ENCODE assay signal across 24 mouse cellular contexts in the genomic region with DNA sequence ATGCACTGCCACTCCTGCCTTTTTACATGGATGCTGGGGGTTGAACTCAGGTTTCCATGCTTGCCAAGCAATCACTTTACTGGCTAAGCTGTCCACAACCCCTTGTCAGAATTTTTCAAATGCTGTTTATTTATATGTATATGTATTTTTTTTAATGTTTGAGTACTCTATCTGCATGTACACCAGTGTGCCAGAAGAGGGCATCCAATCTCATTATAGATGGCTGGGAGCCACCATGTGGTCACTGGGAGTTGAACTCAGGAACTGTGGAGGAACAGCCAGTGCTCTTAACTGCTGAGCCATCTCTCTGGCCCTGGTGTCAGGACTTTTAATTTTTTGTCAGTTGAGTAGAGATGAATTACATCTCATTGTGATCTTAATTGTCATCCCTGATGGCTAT. TPM values are rescaled to one million over a fixed set of nuclear protein-coding genes. Genes with fewer than 3 reads are reported as not detected.
DNase-seq lines count a peak whose midpoint lies in the region; ATAC-seq and TF ChIP-seq lines count a peak whose summit lies in the region.
"Had no signal": no experiment of that assay in that cellular context is flagged by ENCODE, and none has a peak within 500 bp of the region (broad histone marks: within the 10 kb centered on the region; RNA-seq: fewer than 3 reads in every experiment).

No protein-coding gene starts in this region.

- no peak for TF ChIP-seq POLR2A in small intestine, adult 2 months (IDR thresholded peaks at IDR 0.05; ENCODE audit: low read depth, low read length)

- no peak for ATAC-seq in liver, embryonic 14.5 days (ENCODE audit: insufficient read depth)
- ATAC-seq: intestine, embryonic 16.5 days had no signal

- TF ChIP-seq CTCF in liver, embryonic 14.5 days (IDR thresholded peaks at IDR 0.05; ENCODE audit: low read depth), result peak; percentile 27; the same call in 1 of the 2 replicates
- TF ChIP-seq CTCF in small intestine, adult 2 months (IDR thresholded peaks at IDR 0.05; ENCODE audit: extremely low read depth, insufficient read length, insufficient replicate concordance, low read depth, low read length), result 0 out of 2 replicates have a peak, but pooled peaks have one; percentile 10

- no peaks in the 10 kb centered on the region for H3K27me3 ChIP-seq in liver, embryonic 14.5 days (ENCODE audit: control insufficient read depth, insufficient read depth, low read length)
- H3K27me3 ChIP-seq in small intestine, adult 2 months (ENCODE audit: control insufficient read depth, insufficient read depth, low read length), result no peaks in the 10 kb centered on the region
- H3K27me3 ChIP-seq: forebrain, embryonic 12.5 days; lung, embryonic 15.5 days; neural tube, embryonic 15.5 days; stomach, embryonic 15.5 days had no signal

- H3K4me1 ChIP-seq in liver, embryonic 14.5 days (replicated peaks; ENCODE audit: control insufficient read depth in 2 of 2, insufficient read depth in 2 of 2, low read length in 1 of 2), result no peaks in the 10 kb centered on the region
- H3K4me1 ChIP-seq in small intestine, adult 2 months (ENCODE audit: control insufficient read depth, insufficient read depth, insufficient read length, low read length), result no peaks in the 10 kb centered on the region
- H3K4me1 ChIP-seq: forebrain, embryonic 12.5 days; lung, embryonic 15.5 days; neural tube, embryonic 15.5 days; stomach, embryonic 15.5 days had no signal

- no peak overlapping the region for H3K27ac ChIP-seq in liver, embryonic 14.5 days
- H3K27ac ChIP-seq in small intestine, adult 2 months (ENCODE audit: insufficient read depth, low read depth, low read length), result no peak overlapping the region
- H3K27ac ChIP-seq: forebrain, embryonic 12.5 days; lung, embryonic 15.5 days; neural tube, embryonic 15.5 days; stomach, embryonic 15.5 days had no signal

- H3K9ac ChIP-seq in liver, embryonic 14.5 days (replicated peaks), result no peak overlapping the region
- H3K9ac ChIP-seq: forebrain, embryonic 12.5 days; lung, embryonic 15.5 days; neural tube, embryonic 15.5 days; stomach, embryonic 15.5 days had no signal

- no peaks in the 10 kb centered on the region for H3K9me3 ChIP-seq in liver, embryonic 14.5 days (ENCODE audit: control insufficient read depth, low read length)
- H3K9me3 ChIP-seq: forebrain, embryonic 12.5 days; lung, embryonic 15.5 days; neural tube, embryonic 15.5 days; stomach, embryonic 15.5 days had no signal

- DNase-seq in adrenal gland, postnatal 14 days, result peak; percentile 5
- DNase-seq in adrenal gland, postnatal 25 days, result no peak
- no peak for DNase-seq in liver, embryonic 14.5 days (ENCODE audit: low read depth in 3 of 3, low spot score in 3 of 3)
- DNase-seq in liver, result no peak
- DNase-seq in MEL-GATA-1-ER (ENCODE audit: extremely low read depth, low read depth), result peak; percentile 14
- DNase-seq in spleen, postnatal 4 days (ENCODE audit: low spot score in 2 of 2), result no peak
- no peak for DNase-seq in layer of hippocampus, adult 9-10 months (ENCODE audit: low spot score)
- DNase-seq: B cell, adult 2 months; cerebellum, adult 9-10 months; embryo, embryonic 11 days; kidney, postnatal 4 days; thymus, postnatal 25 days had no signal

- no peak overlapping the region for H3K4me2 ChIP-seq in liver, embryonic 14.5 days (ENCODE audit: low read depth)
- H3K4me2 ChIP-seq: forebrain, embryonic 12.5 days; lung, embryonic 15.5 days; neural tube, embryonic 15.5 days; stomach, embryonic 15.5 days had no signal

- peaks cover 4% of the 10 kb centered on the region for H3K36me3 ChIP-seq in liver, embryonic 14.5 days (replicated peaks; ENCODE audit: control insufficient read depth, insufficient read depth, low read depth)
- no peaks in the 10 kb centered on the region for H3K36me3 ChIP-seq in small intestine, adult 2 months (ENCODE audit: control insufficient read depth, insufficient read depth, low read length)
- H3K36me3 ChIP-seq: forebrain, embryonic 12.5 days; neural tube, embryonic 15.5 days; stomach, embryonic 15.5 days had no signal

- TF ChIP-seq EP300 in liver, embryonic 14.5 days (IDR thresholded peaks at IDR 0.05; ENCODE audit: low read depth), result no peak

- H3K4me3 ChIP-seq in liver, embryonic 14.5 days (ENCODE audit: insufficient read depth in 1 of 2, low read depth in 2 of 2, low read length in 2 of 2), result no peak overlapping the region
- no peak overlapping the region for H3K4me3 ChIP-seq in small intestine, adult 2 months (ENCODE audit: low read depth, low read length)
- H3K4me3 ChIP-seq: forebrain, embryonic 12.5 days; lung, embryonic 15.5 days; neural tube, embryonic 15.5 days; stomach, embryonic 15.5 days had no signal

RNA-seq across cellular contexts. Expression of gene Pdzd11, which starts 26.5 kb away (rescaled TPM):
- 42.6 and 46.3 TPM in 2 replicates for total RNA-seq in adrenal gland, postnatal 14 days (2021)
- 46.5 and 47.7 TPM in 2 replicates for total RNA-seq in adrenal gland, postnatal 25 days (2021)
- 19.3 and 27.1 TPM in 2 replicates for polyA plus RNA-seq in liver, embryonic 14.5 days (2012; rRNA removed)
- polyA plus RNA-seq in liver, embryonic 14.5 days (2014; fragmentation: Nextera tagmentation; extraction: Ambion mirVana), result 67.2 and 70.0 TPM in 2 replicates
- polyA plus RNA-seq in small intestine, adult 2 months (2012; rRNA removed), result 7.6 and 10.7 TPM in 2 replicates

RNA-seq across cellular contexts. Expression of gene Kif4, which starts 27.3 kb away (rescaled TPM):
- 6.1 and 6.5 TPM in 2 replicates for total RNA-seq in adrenal gland, postnatal 14 days (2021)
- 3.1 and 3.3 TPM in 2 replicates for total RNA-seq in adrenal gland, postnatal 25 days (2021)
- polyA plus RNA-seq in liver, embryonic 14.5 days (2012; rRNA removed), result 7.1 and 14.6 TPM in 2 replicates
- polyA plus RNA-seq in liver, embryonic 14.5 days (2014; fragmentation: Nextera tagmentation; extraction: Ambion mirVana), result 23.5 and 24.7 TPM in 2 replicates
- polyA plus RNA-seq in small intestine, adult 2 months (2012; rRNA removed), result 0.61 and 1.2 TPM in 2 replicates

RNA-seq across cellular contexts. Expression of gene Arr3, which starts 47.6 kb away (rescaled TPM):
- total RNA-seq in adrenal gland, postnatal 14 days (2021), result not detected in 2 replicates
- total RNA-seq in adrenal gland, postnatal 25 days (2021), result not detected in 2 replicates
- polyA plus RNA-seq in liver, embryonic 14.5 days (2012; rRNA removed), result not detected in 2 replicates
- polyA plus RNA-seq in liver, embryonic 14.5 days (2014; fragmentation: Nextera tagmentation; extraction: Ambion mirVana), result not detected in 2 replicates
- not detected in 2 replicates for polyA plus RNA-seq in small intestine, adult 2 months (2012; rRNA removed)
- total RNA-seq: megakaryocyte, adult 5-6 weeks had no signal
- polyA plus RNA-seq: forebrain, embryonic 12.5 days; gonadal fat pad, adult 2 months; hindbrain, embryonic 11.5 days; intestine, embryonic 16.5 days; limb, embryonic 14.5 days; lung, embryonic 15.5 days; neural tube, embryonic 15.5 days; stomach, embryonic 15.5 days had no signal

RNA-seq across cellular contexts. Expression of gene P2ry4, which starts 58.2 kb away (rescaled TPM):
- total RNA-seq in adrenal gland, postnatal 14 days (2021), result 0.11 and 1.7 TPM in 2 replicates
- total RNA-seq in adrenal gland, postnatal 25 days (2021), result 0.19 TPM in 1 of 2 replicates, not detected in the other
- polyA plus RNA-seq in liver, embryonic 14.5 days (2012; rRNA removed), result 0.18 and 0.24 TPM in 2 replicates
- 0.32 and 0.35 TPM in 2 replicates for polyA plus RNA-seq in liver, embryonic 14.5 days (2014; fragmentation: Nextera tagmentation; extraction: Ambion mirVana)
- 7.6 TPM in 1 of 2 replicates, not detected in the other for polyA plus RNA-seq in small intestine, adult 2 months (2012; rRNA removed)
- total RNA-seq: left cerebral cortex, adult 18-20 months; megakaryocyte, adult 5-6 weeks had no signal
- polyA plus RNA-seq: forebrain, embryonic 12.5 days; heart, embryonic 14.5 days; hindbrain, embryonic 11.5 days; lung, embryonic 15.5 days; neural tube, embryonic 15.5 days had no signal

Comparison
In these comparisons a context has a peak if more than half of its experiments do, and no peak if none do; other contexts are left out.
1. DNase-seq: peak in adrenal gland, postnatal 14 days (single experiment) and MEL-GATA-1-ER (single experiment); none in adrenal gland, postnatal 25 days (single experiment), liver, embryonic 14.5 days (0 of 3), liver (single experiment), spleen, postnatal 4 days (0 of 2) and layer of hippocampus, adult 9-10 months (single experiment).